Mouse (Mus musculus): ENCODE measurements around the gene Hps6. TPM values are rescaled to one million over a fixed set of nuclear protein-coding genes. Genes with fewer than 3 reads are reported as not detected.

Hps6 gene
- polyA plus RNA-seq, 1 experiment from 2014 or later, result 7.4 TPM

GRCm38 (mm10) chr19:46035971-46036370 is 32.7 kb downstream of the Hps6 start:
- 82% methylated on average over 13 of the region's 13 CpGs for WGBS
- H3K27me3 ChIP-seq (ENCODE audit: control insufficient read depth, insufficient read depth, low read length), result no peaks in the 10 kb centered on the region
- no peak overlapping the region for H3K27ac ChIP-seq (ENCODE audit: low read length)
- peaks cover 48% of the 10 kb centered on the region for H3K36me3 ChIP-seq (ENCODE audit: control insufficient read depth, insufficient read depth)
- no peak overlapping the region for H3K9ac ChIP-seq (ENCODE audit: low read length)
- H3K9me3 ChIP-seq (replicated peaks; ENCODE audit: control insufficient read depth, low read length), result no peaks in the 10 kb centered on the region
- peaks cover 34% of the 10 kb centered on the region for H3K4me1 ChIP-seq (ENCODE audit: control insufficient read depth, insufficient read depth, low read length)
- ATAC-seq (replicated peaks; ENCODE audit: extremely low read depth, insufficient read depth, low FRiP score), result no peak
- no peak overlapping the region for H3K4me2 ChIP-seq (ENCODE audit: low read depth, low read length)
- no peak overlapping the region for H3K4me3 ChIP-seq (ENCODE audit: low read length)

DNA sequence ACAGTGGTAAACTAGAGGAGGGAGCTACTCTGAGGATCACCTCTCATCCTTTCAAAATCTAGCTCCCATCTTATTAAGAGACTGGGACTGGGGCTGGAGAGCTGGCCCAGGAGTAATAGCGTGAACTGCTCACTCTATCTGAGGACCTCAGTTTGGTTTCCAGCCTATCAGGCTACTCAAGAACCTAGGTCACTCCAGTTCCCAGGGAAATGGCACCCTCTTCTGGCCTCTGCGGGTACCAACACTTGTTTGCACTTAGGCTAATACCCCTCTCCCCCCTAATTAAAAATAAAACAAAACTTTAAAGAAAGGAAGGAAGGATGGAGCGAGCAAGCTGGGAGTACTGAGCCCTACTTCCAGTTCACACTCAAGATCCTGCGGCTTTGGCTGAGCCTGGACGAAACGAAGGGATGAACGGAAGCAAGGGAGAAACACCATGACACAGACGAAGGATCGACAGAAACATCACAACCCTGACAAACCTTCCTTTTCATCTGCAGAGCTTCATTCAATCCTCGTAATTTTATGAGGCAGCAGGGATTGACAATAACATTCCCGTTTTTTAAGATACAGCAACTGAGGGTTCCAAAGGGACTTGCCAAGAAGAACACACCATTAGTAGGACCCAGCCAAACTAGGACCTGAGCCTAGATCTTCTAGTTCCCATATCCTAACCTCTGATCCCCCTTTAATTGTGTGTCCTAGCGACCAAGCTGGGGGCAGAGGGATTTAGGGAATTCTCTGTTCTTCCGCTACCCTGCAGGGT is 33.4 kb downstream of the Hps6 start:
- Histone ChIP-seq H3K9ac (ENCODE audit: low read length) (peak overlapping the region; percentile 95), H3K4me2 (ENCODE audit: low read depth, low read length) (peak overlapping the region; percentile 97), H3K4me1 (ENCODE audit: control insufficient read depth, insufficient read depth, low read length) (peaks cover 41% of the 10 kb centered on the region), H3K27ac (ENCODE audit: low read length) (peak overlapping the region; percentile 61; the same call in 1 of the 2 replicates), H3K9me3 (replicated peaks; ENCODE audit: control insufficient read depth, low read length) (no peaks in the 10 kb centered on the region), H3K4me3 (ENCODE audit: low read length) (peak overlapping the region; percentile 86), H3K27me3 (ENCODE audit: control insufficient read depth, insufficient read depth, low read length) (no peaks in the 10 kb centered on the region), H3K36me3 (ENCODE audit: control insufficient read depth, insufficient read depth) (peaks cover 48% of the 10 kb centered on the region)
- ATAC-seq (replicated peaks; ENCODE audit: extremely low read depth, insufficient read depth, low FRiP score), result no peak
- WGBS, result 69% methylated on average over 13 of the region's 13 CpGs

DNA sequence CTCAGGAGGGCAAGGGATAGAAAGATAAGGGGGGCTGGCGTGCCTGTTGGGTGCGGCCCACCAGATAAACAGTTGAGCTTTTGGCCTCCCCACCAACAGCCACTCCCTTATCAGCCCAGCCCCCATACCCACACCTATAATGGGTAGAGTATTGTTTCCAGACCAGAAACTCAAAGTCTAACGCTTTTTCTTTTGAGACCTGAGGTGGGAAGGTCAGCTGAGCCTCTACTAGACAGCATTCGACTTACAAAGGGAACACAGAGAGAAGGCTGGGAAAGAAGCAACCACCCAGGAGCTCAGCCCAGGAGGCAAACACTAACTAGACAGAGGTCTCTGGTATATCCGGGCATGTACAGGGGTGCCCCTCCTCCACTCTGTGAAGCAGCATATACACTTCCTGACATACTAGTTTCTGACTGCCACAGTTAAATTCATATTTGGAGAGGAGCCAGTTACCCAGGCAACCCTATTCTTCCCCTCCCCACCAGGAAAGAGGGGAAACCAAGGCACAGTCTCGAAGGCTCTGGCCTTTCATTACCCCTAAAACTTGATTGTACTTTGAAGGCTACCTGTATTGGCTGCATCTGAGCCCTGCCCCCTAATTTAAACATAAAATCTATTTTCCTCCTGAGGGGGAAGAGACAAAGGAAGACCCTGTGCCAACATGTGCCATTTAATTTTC is 34.1 kb downstream of the Hps6 start:
- WGBS, result 12% methylated on average over 6 of the region's 6 CpGs
- no peaks in the 10 kb centered on the region for H3K27me3 ChIP-seq (ENCODE audit: control insufficient read depth, insufficient read depth, low read length)
- no peak for ATAC-seq (replicated peaks; ENCODE audit: extremely low read depth, insufficient read depth, low FRiP score)
- H3K4me1 ChIP-seq (ENCODE audit: control insufficient read depth, insufficient read depth, low read length), result peaks cover 46% of the 10 kb centered on the region
- H3K9ac ChIP-seq (ENCODE audit: low read length), result peak overlapping the region; percentile 95
- H3K27ac ChIP-seq (ENCODE audit: low read length), result peak overlapping the region; percentile 61
- peak overlapping the region; percentile 97 for H3K4me2 ChIP-seq (ENCODE audit: low read depth, low read length)
- H3K4me3 ChIP-seq (ENCODE audit: low read length), result peak overlapping the region; percentile 86
- H3K36me3 ChIP-seq (ENCODE audit: control insufficient read depth, insufficient read depth), result peaks cover 42% of the 10 kb centered on the region
- no peaks in the 10 kb centered on the region for H3K9me3 ChIP-seq (replicated peaks; ENCODE audit: control insufficient read depth, low read length)

- Histone ChIP-seq H3K4me2 (ENCODE audit: low read depth, low read length) (peak overlapping the region; percentile 97), H3K4me1 (ENCODE audit: control insufficient read depth, insufficient read depth, low read length) (peaks cover 54% of the 10 kb centered on the region)
- ATAC-seq (replicated peaks; ENCODE audit: extremely low read depth, insufficient read depth, low FRiP score), result no peak
These were observed 34.9 kb downstream of the Hps6 start for GRCm38 (mm10) chr19:46037925-46038850.

DNA sequence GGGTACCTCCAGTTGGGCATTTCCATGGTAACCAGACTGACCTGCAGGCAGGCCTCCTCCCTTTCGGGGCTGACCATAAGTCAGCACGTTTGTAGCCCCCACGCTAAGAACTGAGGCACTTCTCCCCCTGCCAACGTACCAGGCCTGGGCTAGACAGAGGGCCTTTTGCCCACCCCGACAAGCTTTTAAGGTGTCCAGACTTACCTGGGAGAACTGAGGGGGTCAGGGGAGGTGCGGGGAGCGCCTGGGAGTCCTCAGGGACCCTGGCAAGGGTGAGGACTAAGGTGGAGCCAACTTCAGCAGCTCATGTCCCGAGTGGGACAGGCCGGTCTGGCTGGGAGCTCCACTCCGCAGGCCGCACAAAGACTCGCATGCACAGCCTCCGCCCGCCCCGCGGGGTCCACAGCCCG is 35.5 kb downstream of the Hps6 start:
- Histone ChIP-seq H3K27me3 (ENCODE audit: control insufficient read depth, insufficient read depth, low read length) (no peaks in the 10 kb centered on the region), H3K9me3 (replicated peaks; ENCODE audit: control insufficient read depth, low read length) (no peaks in the 10 kb centered on the region), H3K4me1 (ENCODE audit: control insufficient read depth, insufficient read depth, low read length) (peaks cover 61% of the 10 kb centered on the region), H3K4me3 (ENCODE audit: low read length) (peak overlapping the region; percentile 86), H3K9ac (ENCODE audit: low read length) (peak overlapping the region; percentile 95), H3K27ac (ENCODE audit: low read length) (peak overlapping the region; percentile 91), H3K4me2 (ENCODE audit: low read depth, low read length) (peak overlapping the region; percentile 97), H3K36me3 (ENCODE audit: control insufficient read depth, insufficient read depth) (peaks cover 27% of the 10 kb centered on the region)
- ATAC-seq (replicated peaks; ENCODE audit: extremely low read depth, insufficient read depth, low FRiP score), result 0 out of 2 replicates have a peak, but pooled peaks have one; percentile 5
- WGBS, result 1% methylated on average over 17 of the region's 17 CpGs

More at GRCm38 (mm10) chr19:46037925-46038850, 34.9 kb downstream of the Hps6 start:
- Histone ChIP-seq H3K9ac (ENCODE audit: low read length) (peak overlapping the region; percentile 95), H3K27ac (ENCODE audit: low read length) (peak overlapping the region; percentile 91), H3K27me3 (ENCODE audit: control insufficient read depth, insufficient read depth, low read length) (no peaks in the 10 kb centered on the region), H3K9me3 (replicated peaks; ENCODE audit: control insufficient read depth, low read length) (no peaks in the 10 kb centered on the region), H3K4me3 (ENCODE audit: low read length) (peak overlapping the region; percentile 86), H3K36me3 (ENCODE audit: control insufficient read depth, insufficient read depth) (peaks cover 34% of the 10 kb centered on the region)
- 7% methylated on average over 13 of the region's 13 CpGs for WGBS

GRCm38 (mm10) chr19:46039478-46039877 is 36.2 kb downstream of the Hps6 start:
- peaks cover 63% of the 10 kb centered on the region for H3K4me1 ChIP-seq (ENCODE audit: control insufficient read depth, insufficient read depth, low read length)
- 2% methylated on average over 24 of the region's 30 CpGs for WGBS
- H3K4me2 ChIP-seq (ENCODE audit: low read depth, low read length), result peak overlapping the region; percentile 97
- H3K27ac ChIP-seq (ENCODE audit: low read length), result peak overlapping the region; percentile 91
- peak overlapping the region; percentile 95 for H3K9ac ChIP-seq (ENCODE audit: low read length)
- peak overlapping the region; percentile 86 for H3K4me3 ChIP-seq (ENCODE audit: low read length)
- H3K27me3 ChIP-seq (ENCODE audit: control insufficient read depth, insufficient read depth, low read length), result no peaks in the 10 kb centered on the region
- H3K9me3 ChIP-seq (replicated peaks; ENCODE audit: control insufficient read depth, low read length), result no peaks in the 10 kb centered on the region
- peaks cover 21% of the 10 kb centered on the region for H3K36me3 ChIP-seq (ENCODE audit: control insufficient read depth, insufficient read depth)
- peak; percentile 77 for ATAC-seq (replicated peaks; ENCODE audit: extremely low read depth, insufficient read depth, low FRiP score)

GRCm38 (mm10) chr19:46040149-46040902 is 37.0 kb downstream of the Hps6 start:
- H3K27me3 ChIP-seq (ENCODE audit: control insufficient read depth, insufficient read depth, low read length), result no peaks in the 10 kb centered on the region
- ATAC-seq (replicated peaks; ENCODE audit: extremely low read depth, insufficient read depth, low FRiP score), result no peak

DNA sequence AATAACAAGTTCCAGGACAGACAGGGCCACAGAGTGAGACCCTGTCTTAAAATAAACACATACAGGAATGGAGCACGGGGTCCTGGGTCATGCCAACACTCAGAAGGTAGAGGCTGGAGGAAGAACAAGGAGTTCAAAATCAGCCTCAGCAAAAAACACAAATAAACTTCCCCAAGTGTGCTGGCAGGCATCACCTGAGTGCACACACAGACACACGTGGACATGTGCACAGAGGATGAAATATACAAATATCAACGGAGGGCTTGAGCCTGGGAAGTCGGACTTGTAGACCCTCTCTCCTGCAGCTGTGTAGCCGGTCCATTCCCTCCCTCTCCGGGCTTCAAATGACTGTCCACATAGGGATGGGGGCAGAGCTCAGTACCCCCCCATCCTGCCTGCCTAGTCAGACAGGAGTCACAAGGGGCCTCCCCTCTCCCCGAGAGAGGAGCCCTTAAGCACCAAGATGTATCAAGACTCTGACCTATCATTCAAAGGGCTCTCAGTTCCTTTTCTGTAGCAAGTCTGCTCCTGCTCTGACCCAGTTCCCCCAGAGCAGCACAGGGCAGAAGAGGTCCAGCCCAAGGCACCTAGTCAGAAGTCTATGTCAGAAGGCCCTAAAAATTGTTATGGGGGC is 38.1 kb downstream of the Hps6 start:
- Histone ChIP-seq H3K36me3 (ENCODE audit: control insufficient read depth, insufficient read depth) (0 out of 2 replicates have a peak, but pooled peaks cover 2% of the 10 kb centered on the region), H3K27me3 (ENCODE audit: control insufficient read depth, insufficient read depth, low read length) (no peaks in the 10 kb centered on the region), H3K4me2 (ENCODE audit: low read depth, low read length) (peak overlapping the region; percentile 97), H3K9me3 (replicated peaks; ENCODE audit: control insufficient read depth, low read length) (no peaks in the 10 kb centered on the region), H3K27ac (ENCODE audit: low read length) (peak overlapping the region; percentile 99), H3K4me3 (ENCODE audit: low read length) (peak overlapping the region; percentile 98), H3K4me1 (ENCODE audit: control insufficient read depth, insufficient read depth, low read length) (peaks cover 71% of the 10 kb centered on the region), H3K9ac (ENCODE audit: low read length) (peak overlapping the region; percentile 97)
- no peak for ATAC-seq (replicated peaks; ENCODE audit: extremely low read depth, insufficient read depth, low FRiP score)
- WGBS, result 15% methylated on average over 7 of the region's 7 CpGs

More at GRCm38 (mm10) chr19:46040149-46040902, 37.0 kb downstream of the Hps6 start:
- 36% methylated on average over 14 of the region's 14 CpGs for WGBS
- H3K4me2 ChIP-seq (ENCODE audit: low read depth, low read length), result peak overlapping the region; percentile 97
- H3K4me3 ChIP-seq (ENCODE audit: low read length), result peak overlapping the region; percentile 86
- peaks cover 13% of the 10 kb centered on the region for H3K36me3 ChIP-seq (ENCODE audit: control insufficient read depth, insufficient read depth)
- no peaks in the 10 kb centered on the region for H3K9me3 ChIP-seq (replicated peaks; ENCODE audit: control insufficient read depth, low read length)
- peaks cover 63% of the 10 kb centered on the region for H3K4me1 ChIP-seq (ENCODE audit: control insufficient read depth, insufficient read depth, low read length)
- peak overlapping the region; percentile 91 for H3K27ac ChIP-seq (ENCODE audit: low read length)
- H3K9ac ChIP-seq (ENCODE audit: low read length), result peak overlapping the region; percentile 95

Measured in heart, embryonic 16.5 days (tissue).